Mouse (Mus musculus) gastrocnemius, postnatal 36 days (tissue): ENCODE data around the gene Acy3. TPM values are rescaled to one million over a fixed set of nuclear protein-coding genes. Genes with fewer than 3 reads are reported as not detected.
"Not testable (repeated sequence)": the region's sequence is repeated elsewhere in the genome, so short reads cannot be mapped to it uniquely, and the experiment has no call there.

Experiments used
- DNase-seq, 2 experiments: peaks; one replicate each; pipeline ENCODE4 v3.0.0; 2022
- intact Hi-C: fragments of 180-260 bp; cut with DNase I; formaldehyde crosslinking; loops from one replicate; pipeline ENCODE4 v1.15.1; 2025
- long read RNA-seq, 2 experiments: library from polyadenylated mRNA; stranded (forward); transcript quantifications; one replicate each; pipeline ENCODE4 v2.0.0; 2021
- total RNA-seq, 2 experiments: library from RNA; stranded (reverse); gene quantifications; 2 replicates each; pipeline ENCODE4 v1.2.3; 2021

Gene Acy3
- total RNA-seq = 1 to 10 TPM; 2.0 to 3.2 TPM
- long read RNA-seq, experiment 1, partial matches to known transcripts = 0 of 1 reads
- long read RNA-seq, experiment 1, other reads (novel, unspliced or antisense) = 1 of 1 reads
- long read RNA-seq, experiment 2, partial matches to known transcripts = 1 of 2 reads
- long read RNA-seq, experiment 2, other reads (novel, unspliced or antisense) = 0 of 2 reads

DNA sequence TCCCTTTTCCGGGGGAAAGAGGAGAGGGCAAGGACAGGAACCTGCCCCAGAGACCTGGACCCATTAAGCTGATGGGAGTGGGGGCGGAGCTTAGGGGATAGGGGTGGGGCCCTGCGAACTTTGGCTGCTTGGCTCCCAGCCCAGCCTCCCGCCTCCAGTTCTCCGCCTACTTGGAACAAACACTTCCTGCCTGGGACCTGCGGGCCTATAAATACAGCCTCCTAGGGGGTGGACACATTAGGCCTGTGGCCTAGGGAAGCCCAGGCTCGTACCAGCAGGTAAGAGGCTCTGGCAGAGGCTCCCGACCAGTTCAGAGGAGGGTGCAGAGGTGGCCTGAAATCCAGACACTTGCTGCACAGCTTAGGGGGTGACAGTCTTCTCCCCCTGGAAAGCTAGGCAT lies at the start of gene Acy3:
Gene Acy3, plus strand, starts transcription at position 237 of the 400 bp plus-strand sequence.
- DNase-seq = peak; percentile 73 to 83
- intact Hi-C loops = no loop called here

DNA sequence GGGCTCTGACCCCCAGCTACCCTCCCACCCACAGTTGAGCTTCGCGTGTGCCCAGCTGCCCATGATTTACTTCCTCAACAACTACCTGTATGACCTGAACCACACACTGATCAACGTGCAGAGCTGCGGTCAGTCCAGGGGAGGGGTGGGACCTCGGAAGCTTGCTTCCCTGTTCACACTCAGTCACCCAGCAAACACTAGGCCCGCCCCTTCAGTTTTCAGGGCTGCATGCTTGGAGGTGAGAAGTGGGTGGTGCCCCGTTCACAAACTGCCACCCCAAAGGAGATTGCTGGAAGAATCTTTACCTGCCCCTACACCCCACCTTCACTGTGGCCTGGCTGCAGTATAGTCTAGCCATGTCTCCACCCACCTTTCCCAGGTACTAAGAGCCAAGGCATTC lies 44.1 kb upstream of the Acy3 start:
- intact Hi-C loops = no loop called here

GRCm38 (mm10) chr19:3942986-3943735 lies 43.2 kb upstream of the Acy3 start:
- no peak for DNase-seq
- intact Hi-C loops = no loop called here

More for the DNA sequence above, 44.1 kb upstream of the Acy3 start:
- no peak for DNase-seq

- no peak for DNase-seq
- intact Hi-C loops = loop anchor here (5.0 kb wide), 1 partner anchor 36 kb away; no protein-coding TSS in a partner anchor
Observed at GRCm38 (mm10) chr19:3945872-3946564, 40.4 kb upstream of the Acy3 start.

- intact Hi-C loops = loop anchor here (1.0 to 5.0 kb wide), 2 partner anchors 36 to 67 kb away; no protein-coding TSS in a partner anchor
- peak; percentile 27 to 61 for DNase-seq
Observed at GRCm38 (mm10) chr19:3946715-3947114, 39.7 kb upstream of the Acy3 start.

DNA sequence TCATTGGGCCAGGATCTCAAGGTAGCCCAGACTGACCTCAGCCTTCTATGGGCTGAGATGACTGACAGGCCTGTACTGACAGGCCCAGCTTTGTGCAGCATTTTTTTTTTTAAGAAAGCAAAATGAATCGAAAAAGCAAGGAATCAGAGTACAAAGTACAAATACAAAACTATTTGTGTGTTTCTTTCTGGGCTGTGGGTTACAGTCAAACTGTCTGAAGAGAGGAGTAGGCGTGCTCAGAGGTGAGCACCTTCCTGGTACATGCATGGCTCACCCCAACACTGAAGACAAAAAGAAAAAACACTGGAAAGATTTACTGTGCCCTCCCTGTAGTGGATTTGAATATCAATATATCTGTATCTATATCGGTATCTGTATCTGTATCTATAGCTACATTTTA lies 38.6 kb upstream of the Acy3 start:
- intact Hi-C loops = loop anchor here (1.0 to 5.0 kb wide), 2 partner anchors 34 to 65 kb away; no protein-coding TSS in a partner anchor
- DNase-seq = no peak

GRCm38 (mm10) chr19:3948546-3948945 lies 37.8 kb upstream of the Acy3 start:
- DNase-seq = no peak
- intact Hi-C loops = loop anchor here (5.0 kb wide), 1 partner anchor 34 kb away; no protein-coding TSS in a partner anchor

- no peak for DNase-seq
- intact Hi-C loops = no loop called here
Observed at GRCm38 (mm10) chr19:3950331-3950730, 36.0 kb upstream of the Acy3 start.

- intact Hi-C loops = no loop called here
- no peak for DNase-seq
Observed at GRCm38 (mm10) chr19:3951461-3951860, 34.9 kb upstream of the Acy3 start.

GRCm38 (mm10) chr19:3952099-3952498 lies 34.3 kb upstream of the Acy3 start:
- intact Hi-C loops = no loop called here

GRCm38 (mm10) chr19:3955033-3955432 lies 31.3 kb upstream of the Acy3 start:
- intact Hi-C loops = no loop called here
- DNase-seq = no peak

More at GRCm38 (mm10) chr19:3952099-3952498, 34.3 kb upstream of the Acy3 start:
- no peak for DNase-seq

- DNase-seq = no peak
- intact Hi-C loops = no loop called here
Observed at GRCm38 (mm10) chr19:3955804-3956203, 30.6 kb upstream of the Acy3 start.

GRCm38 (mm10) chr19:3957296-3958036 lies 28.9 kb upstream of the Acy3 start:
- DNase-seq, intact Hi-C loops: not testable (repeated sequence)

DNA sequence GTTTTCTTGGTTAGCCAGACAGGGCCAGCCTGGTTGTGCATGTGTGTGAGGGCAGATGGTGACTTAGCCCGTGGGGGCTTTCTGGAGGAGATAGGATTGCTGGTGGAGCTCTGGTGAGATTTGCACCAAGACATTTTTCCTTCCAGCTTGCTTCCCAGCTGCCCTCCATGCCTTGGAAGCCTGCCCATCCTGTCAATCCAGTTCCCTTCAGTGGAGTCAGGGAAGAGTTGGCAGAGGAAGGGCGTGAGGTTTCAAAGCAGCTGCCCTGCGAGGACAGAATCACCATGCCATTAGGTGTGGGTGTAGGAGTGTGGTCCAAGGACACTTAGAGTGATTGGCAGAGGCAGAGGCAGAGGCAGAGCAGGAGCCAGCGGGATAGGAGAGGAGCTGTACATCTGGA lies 27.9 kb upstream of the Acy3 start, which contains the start of gene Aldh3b3:
Gene Aldh3b3, plus strand, starts transcription at position 176 of the 400 bp plus-strand sequence.
- intact Hi-C loops = no loop called here
- no peak for DNase-seq

DNA sequence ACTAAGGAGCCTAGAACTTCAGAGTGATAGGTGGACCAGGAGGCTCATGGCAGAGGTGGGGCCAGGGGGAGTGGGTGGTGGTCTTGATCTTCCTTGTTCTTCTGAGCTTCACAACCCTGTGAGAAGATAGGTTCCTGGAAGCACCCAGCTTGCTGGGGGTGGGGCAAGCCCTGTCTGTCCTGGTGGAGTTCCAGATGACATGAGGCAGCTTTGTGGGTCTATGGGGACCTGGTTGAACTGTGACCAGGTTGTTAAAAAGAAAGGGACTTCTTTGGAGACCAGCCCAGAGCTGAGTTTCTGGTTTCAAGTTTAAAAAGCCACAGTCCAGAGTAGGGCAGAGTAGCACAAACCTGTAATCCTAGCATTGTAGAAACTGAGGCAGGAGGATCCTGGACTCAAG lies 27.3 kb upstream of the Acy3 start:
- intact Hi-C loops = no loop called here
- no peak for DNase-seq

- intact Hi-C loops = no loop called here
- DNase-seq = no peak
Observed at GRCm38 (mm10) chr19:3960211-3960610, 26.2 kb upstream of the Acy3 start.

DNA sequence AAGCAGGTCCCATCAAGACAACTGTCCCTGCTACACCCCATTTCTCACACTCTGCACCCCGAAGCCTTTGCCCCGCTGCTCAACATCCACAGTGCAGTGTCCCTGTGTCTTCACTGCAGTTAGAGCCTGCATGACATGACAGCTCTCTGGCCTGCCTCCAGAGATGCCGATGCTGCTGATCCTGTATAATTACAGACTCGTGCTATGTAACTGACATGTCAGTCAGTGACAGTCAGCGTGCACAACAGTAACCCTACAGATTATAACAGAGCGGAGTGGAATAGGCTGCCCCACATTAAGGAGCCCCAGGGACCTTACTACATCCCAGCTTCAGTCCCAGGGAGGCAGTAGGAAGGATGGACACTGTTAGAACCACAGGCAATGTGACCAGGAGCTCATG lies 24.6 kb upstream of the Acy3 start:
- DNase-seq, intact Hi-C loops: not testable (repeated sequence)

DNA sequence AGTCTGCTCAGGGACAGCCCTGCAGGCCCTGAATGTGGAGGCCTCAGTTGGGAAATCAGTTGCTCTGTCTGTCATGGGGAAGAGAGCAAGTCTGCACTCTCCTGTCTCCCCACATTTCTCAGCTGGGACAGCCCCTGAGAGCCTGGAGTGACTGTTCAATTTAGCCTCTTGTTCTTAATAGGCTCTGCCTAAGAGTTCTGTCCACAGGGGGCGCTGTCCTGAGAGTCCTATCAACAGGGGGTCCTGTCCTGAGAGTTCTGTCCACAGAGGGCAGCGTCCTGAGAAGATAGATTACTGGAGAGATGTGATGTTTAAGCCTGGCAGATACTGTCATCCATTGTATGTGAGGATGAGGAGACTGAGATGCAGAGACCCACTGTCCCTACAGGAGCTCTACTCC lies 23.9 kb upstream of the Acy3 start:
- DNase-seq = no peak
- intact Hi-C loops = no loop called here

DNA sequence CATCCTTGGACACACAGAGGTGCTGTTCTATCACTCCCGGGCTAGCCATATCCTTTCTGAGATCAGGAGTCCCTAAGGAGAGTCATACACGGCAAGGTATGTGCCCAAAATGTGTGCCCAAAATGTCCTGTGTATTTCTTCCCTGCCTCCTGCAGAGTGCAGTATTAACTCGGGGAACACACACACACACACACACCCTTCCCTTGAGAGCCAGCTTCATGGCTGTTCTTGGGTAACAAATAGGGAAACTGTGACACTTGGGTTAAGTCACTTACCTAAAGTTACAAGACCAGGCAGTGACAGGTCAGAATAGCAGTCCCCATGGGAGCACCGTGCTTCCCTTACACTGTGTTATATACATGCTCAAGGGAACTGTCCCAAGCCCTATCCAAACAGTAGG lies 22.3 kb upstream of the Acy3 start:
- no peak for DNase-seq
- intact Hi-C loops = no loop called here

- intact Hi-C loops = no loop called here
- no peak for DNase-seq
Observed at GRCm38 (mm10) chr19:3966330-3967075, 19.9 kb upstream of the Acy3 start.
